Mouse (Mus musculus) midbrain, embryonic 13.5 days (tissue): ENCODE measurements around the gene Lpin3. TPM values are rescaled to one million over a fixed set of nuclear protein-coding genes. Genes with fewer than 3 reads are reported as not detected.

Source experiments
- ATAC-seq: fragments of 200-750 bp; cut with Nextera tagmentation; 2 replicates; pipeline ENCODE4 v1.8.0; 2017; ENCODE audit warnings: mild to moderate bottlenecking, moderate TSS enrichment, moderate library complexity
- H3K27ac ChIP-seq: fragments of 300-500 bp; sonication (generic); 2 replicates; pipeline ENCODE4 v1.5.1; 2015; ENCODE audit warnings: inconsistent platforms, mild to moderate bottlenecking, moderate library complexity
- H3K27me3 ChIP-seq: fragments of 300-500 bp; sonication (generic); 2 replicates; pipeline ENCODE4 v1.6.1; 2015; ENCODE audit warnings: mild to moderate bottlenecking, inconsistent platforms
- H3K36me3 ChIP-seq: fragments of 300-500 bp; sonication (generic); 2 replicates; pipeline ENCODE4 v1.6.1; 2015; ENCODE audit warnings: mild to moderate bottlenecking, inconsistent platforms
- H3K4me1 ChIP-seq: fragments of 300-500 bp; sonication (generic); replicated peaks from 2 replicates; pipeline ENCODE4 v1.6.1; 2015; ENCODE audit warnings: inconsistent platforms
- H3K4me2 ChIP-seq: fragments of 300-500 bp; sonication (generic); replicated peaks from 2 replicates; pipeline ENCODE4 v1.6.1; 2015; ENCODE audit warnings: moderate library complexity, mild to moderate bottlenecking, inconsistent platforms
- H3K4me3 ChIP-seq: fragments of 300-500 bp; sonication (generic); replicated peaks from 2 replicates; pipeline ENCODE4 v1.5.1; 2015; ENCODE audit warnings: mild to moderate bottlenecking, inconsistent platforms
- H3K9ac ChIP-seq: fragments of 300-500 bp; sonication (generic); replicated peaks from 2 replicates; pipeline ENCODE4 v1.6.1; 2015; ENCODE audit warnings: mild to moderate bottlenecking, inconsistent platforms
- H3K9me3 ChIP-seq: fragments of 300-500 bp; sonication (generic); 2 replicates; pipeline ENCODE4 v1.6.1; 2016; ENCODE audit warnings: mild to moderate bottlenecking, inconsistent platforms
- WGBS: fragments of 180-500 bp; shearing (Covaris S2); methylation state at CpG from one replicate; pipeline ENCODE4 v1.1.7; 2015; 5-methylcytosine and 5-hydroxymethylcytosine counted together
- polyA plus RNA-seq: library from polyadenylated mRNA; unstranded; fragments of >200 nt; fragmentation: Nextera tagmentation; extraction: Ambion mirVana; gene quantifications from 2 replicates; pipeline ENCODE4 v1.2.1, GENCODE M21; 2015

Lpin3 gene
- polyA plus RNA-seq, 1 experiment from 2014 or later: 0.38 TPM

DNA sequence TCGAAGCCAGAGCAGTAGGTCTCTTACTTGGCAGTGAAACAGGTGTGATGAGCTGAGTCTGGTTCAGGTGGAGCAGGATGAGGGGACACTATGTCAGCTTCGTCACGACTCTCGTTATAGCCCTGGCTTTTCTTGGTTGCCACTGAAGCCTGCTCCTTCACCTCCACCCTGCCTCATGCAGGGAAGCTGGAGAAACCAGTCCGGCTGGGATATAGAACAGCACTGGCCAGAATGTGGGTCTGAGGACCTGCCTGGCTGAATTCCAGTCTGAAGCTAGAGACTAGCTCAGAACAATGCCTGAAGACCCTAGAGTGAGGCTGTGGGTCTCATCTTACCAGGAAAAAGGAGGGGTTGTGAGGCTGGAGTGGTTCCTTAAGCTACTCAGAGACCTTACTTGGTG is 10.6 kb downstream of the Lpin3 start:
- H3K4me3 ChIP-seq: no peak overlapping the region
- H3K27me3 ChIP-seq: peaks cover 15% of the 10 kb centered on the region
- no peak overlapping the region for H3K4me2 ChIP-seq
- ATAC-seq: no peak
- H3K36me3 ChIP-seq: no peaks in the 10 kb centered on the region
- H3K27ac ChIP-seq: no peak overlapping the region
- no peak overlapping the region for H3K9ac ChIP-seq
- H3K9me3 ChIP-seq: no peaks in the 10 kb centered on the region
- H3K4me1 ChIP-seq: peaks cover 14% of the 10 kb centered on the region
- 85% methylated on average over 5 of the region's 5 CpGs for WGBS

DNA sequence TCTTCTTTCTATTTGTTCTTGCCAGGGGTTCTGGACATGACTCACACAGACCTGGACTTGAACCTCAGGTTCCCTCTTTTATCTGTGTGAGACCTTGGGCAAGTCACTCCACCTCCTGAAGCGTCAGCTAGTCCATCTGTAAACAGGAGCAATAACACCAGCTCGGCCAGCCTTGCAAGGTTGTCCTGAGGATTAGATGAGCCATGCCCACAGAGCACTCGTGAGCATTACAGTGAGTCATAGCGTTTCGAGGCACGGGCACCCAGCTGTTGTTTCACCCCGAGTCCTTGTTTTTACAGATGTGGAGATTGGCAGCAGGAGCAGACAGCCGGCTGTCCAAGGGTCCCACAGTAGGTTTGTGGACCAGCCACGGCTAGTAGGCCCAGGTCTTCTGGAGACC is 11.2 kb downstream of the Lpin3 start:
- no peak for ATAC-seq
- H3K9me3 ChIP-seq: no peaks in the 10 kb centered on the region
- peaks cover 14% of the 10 kb centered on the region for H3K4me1 ChIP-seq
- no peak overlapping the region for H3K9ac ChIP-seq
- H3K27ac ChIP-seq: no peak overlapping the region
- H3K4me2 ChIP-seq: no peak overlapping the region
- H3K36me3 ChIP-seq: no peaks in the 10 kb centered on the region
- peaks cover 15% of the 10 kb centered on the region for H3K27me3 ChIP-seq
- 90% methylated on average over 9 of the region's 9 CpGs for WGBS
- H3K4me3 ChIP-seq: no peak overlapping the region

DNA sequence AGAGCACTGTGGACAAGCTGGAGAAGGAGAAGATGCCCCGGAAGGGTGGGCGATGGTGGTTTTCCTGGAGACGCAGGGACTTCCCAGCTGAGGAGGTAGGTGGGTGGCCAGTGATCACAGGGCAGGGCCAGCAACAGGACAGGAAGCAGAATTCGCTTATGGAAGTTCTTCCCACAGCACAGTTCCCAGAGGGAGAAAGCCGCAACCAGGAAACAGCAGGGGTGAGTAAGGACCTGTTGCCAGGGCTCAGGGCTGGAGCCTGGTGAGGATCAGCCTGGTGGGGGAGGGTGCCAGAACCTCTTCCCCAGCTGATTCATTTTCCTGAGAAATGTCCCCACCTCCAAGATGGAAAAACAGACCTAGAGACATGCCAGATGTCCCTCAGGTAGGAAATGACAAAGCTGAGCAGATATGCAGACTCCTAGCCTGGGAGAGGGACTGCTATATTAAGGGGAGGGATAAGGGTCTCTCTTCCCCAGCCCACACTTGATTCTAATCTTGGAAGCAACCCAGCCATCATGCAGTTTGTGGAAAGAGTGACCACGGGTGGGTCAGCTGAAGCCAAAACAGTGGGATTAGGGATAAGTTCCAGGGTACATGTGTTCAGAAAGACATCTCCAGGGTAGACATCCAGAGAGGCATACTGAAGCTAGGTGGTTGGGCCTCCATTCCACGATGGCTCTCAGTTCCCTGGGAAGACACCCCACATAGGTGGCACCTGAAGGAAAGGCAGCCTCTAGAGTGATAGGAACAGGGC is 21.4 kb downstream of the Lpin3 start:
- Histone ChIP-seq H3K9ac (no peak overlapping the region), H3K27ac (no peak overlapping the region), H3K27me3 (no peaks in the 10 kb centered on the region), H3K36me3 (no peaks in the 10 kb centered on the region), H3K9me3 (no peaks in the 10 kb centered on the region), H3K4me2 (no peak overlapping the region), H3K4me1 (no peaks in the 10 kb centered on the region), H3K4me3 (no peak overlapping the region)
- WGBS: 87% methylated on average over 7 of the region's 7 CpGs
- ATAC-seq: no peak

DNA sequence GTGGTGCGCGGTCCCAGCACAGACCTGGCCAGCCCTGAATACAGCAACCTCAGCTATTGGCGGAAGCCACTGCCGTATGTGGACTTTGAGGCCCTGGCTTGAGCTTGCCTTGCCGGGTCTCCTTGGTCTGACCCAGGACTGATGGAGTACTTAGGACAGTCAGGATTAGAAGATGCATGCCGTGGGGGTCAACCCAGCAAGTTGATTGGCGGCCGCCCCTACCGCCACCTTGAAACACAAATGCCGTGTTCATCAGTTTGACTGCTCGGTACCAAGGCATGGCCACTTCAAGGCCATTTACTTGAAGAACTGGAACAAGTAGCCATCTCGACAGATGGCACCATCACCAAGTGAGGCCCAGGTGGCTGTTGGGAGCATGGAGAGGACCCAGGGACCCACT is 24.8 kb downstream of the Lpin3 start:
- no peak overlapping the region for H3K27ac ChIP-seq
- H3K4me3 ChIP-seq: no peak overlapping the region
- H3K27me3 ChIP-seq: peaks cover 9% of the 10 kb centered on the region
- H3K9me3 ChIP-seq: no peaks in the 10 kb centered on the region
- no peak overlapping the region for H3K4me2 ChIP-seq
- no peak overlapping the region for H3K9ac ChIP-seq
- no peaks in the 10 kb centered on the region for H3K4me1 ChIP-seq
- 94% methylated on average over 12 of the region's 12 CpGs for WGBS
- ATAC-seq: no peak
- H3K36me3 ChIP-seq: no peaks in the 10 kb centered on the region

DNA sequence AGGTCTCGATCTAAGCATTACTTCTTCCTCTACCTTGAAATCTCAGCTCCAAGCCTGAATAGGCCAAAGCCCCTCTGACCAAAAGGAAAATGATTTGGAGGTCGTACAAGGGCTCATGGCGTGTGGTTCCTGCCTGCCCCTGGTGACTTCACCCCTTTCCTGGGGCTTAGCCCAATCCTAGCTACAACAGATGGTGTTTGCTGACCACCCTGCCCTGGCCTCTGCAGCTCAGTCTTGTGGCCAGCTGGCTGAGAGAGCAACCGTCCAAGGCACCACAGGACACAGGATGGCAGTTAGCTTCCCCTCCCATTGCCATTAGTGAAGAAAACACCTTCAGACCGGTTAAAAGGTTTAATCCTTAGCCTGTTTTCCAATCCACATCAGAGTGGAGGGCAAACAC is 25.6 kb downstream of the Lpin3 start:
- no peak overlapping the region for H3K27ac ChIP-seq
- no peak overlapping the region for H3K9ac ChIP-seq
- H3K9me3 ChIP-seq: no peaks in the 10 kb centered on the region
- no peaks in the 10 kb centered on the region for H3K36me3 ChIP-seq
- 85% methylated on average over 5 of the region's 5 CpGs for WGBS
- H3K4me3 ChIP-seq: no peak overlapping the region
- H3K4me1 ChIP-seq: peaks cover under 1% of the 10 kb centered on the region; the same call in 1 of the 2 replicates
- H3K27me3 ChIP-seq: peaks cover 17% of the 10 kb centered on the region
- H3K4me2 ChIP-seq: no peak overlapping the region
- ATAC-seq: no peak

DNA sequence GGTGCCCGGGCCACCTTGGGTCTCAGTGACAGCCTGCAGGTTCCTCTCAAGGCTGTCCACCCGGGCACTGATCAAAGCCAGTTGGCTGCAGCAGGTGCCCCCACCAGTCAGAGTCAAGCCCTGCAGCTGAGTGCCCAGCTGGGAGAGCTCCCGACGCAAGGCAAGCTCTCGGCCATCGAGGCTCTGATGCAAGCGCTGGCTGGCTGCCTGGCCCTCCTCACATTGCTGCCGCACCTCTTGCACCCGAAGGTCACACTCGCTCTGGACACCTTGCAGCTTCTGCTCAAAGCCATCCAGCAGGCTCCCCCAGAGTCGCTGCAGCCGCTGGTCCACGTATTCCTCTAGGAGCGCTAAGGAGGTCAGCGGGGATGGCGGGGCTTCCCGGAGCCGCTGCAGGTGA is 28.1 kb downstream of the Lpin3 start:
- no peak overlapping the region for H3K27ac ChIP-seq
- H3K9me3 ChIP-seq: no peaks in the 10 kb centered on the region
- peaks cover 40% of the 10 kb centered on the region for H3K27me3 ChIP-seq
- H3K4me3 ChIP-seq: no peak overlapping the region
- H3K4me2 ChIP-seq: no peak overlapping the region
- 67% methylated on average over 18 of the region's 18 CpGs for WGBS
- H3K9ac ChIP-seq: no peak overlapping the region
- H3K36me3 ChIP-seq: no peaks in the 10 kb centered on the region
- peaks cover 15% of the 10 kb centered on the region for H3K4me1 ChIP-seq
- no peak for ATAC-seq

DNA sequence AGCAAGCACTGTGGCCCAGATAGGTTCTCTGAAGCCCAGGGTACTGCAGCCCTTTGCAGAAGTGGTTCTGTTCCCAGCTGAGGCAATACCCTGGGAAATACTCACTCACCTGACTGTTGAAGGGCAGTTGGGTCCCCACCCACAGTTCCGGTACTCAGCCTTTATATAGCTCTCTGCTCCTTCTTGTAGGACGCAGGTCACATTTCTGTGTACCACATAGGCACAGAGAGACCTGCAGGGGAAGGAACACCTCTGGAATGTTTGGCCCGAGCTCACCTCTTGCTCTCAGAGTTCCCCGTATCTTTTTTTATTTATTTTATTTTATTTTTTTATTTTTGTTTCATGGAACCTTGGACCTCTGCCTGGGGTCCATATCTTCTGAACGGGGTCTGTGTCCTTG is 30.2 kb downstream of the Lpin3 start:
- no peaks in the 10 kb centered on the region for H3K36me3 ChIP-seq
- 87% methylated on average over 5 of the region's 5 CpGs for WGBS
- no peak overlapping the region for H3K9ac ChIP-seq
- no peak for ATAC-seq
- no peak overlapping the region for H3K4me2 ChIP-seq
- no peak overlapping the region for H3K27ac ChIP-seq
- H3K9me3 ChIP-seq: no peaks in the 10 kb centered on the region
- H3K27me3 ChIP-seq: peaks cover 55% of the 10 kb centered on the region
- H3K4me3 ChIP-seq: no peak overlapping the region
- peaks cover 15% of the 10 kb centered on the region for H3K4me1 ChIP-seq

DNA sequence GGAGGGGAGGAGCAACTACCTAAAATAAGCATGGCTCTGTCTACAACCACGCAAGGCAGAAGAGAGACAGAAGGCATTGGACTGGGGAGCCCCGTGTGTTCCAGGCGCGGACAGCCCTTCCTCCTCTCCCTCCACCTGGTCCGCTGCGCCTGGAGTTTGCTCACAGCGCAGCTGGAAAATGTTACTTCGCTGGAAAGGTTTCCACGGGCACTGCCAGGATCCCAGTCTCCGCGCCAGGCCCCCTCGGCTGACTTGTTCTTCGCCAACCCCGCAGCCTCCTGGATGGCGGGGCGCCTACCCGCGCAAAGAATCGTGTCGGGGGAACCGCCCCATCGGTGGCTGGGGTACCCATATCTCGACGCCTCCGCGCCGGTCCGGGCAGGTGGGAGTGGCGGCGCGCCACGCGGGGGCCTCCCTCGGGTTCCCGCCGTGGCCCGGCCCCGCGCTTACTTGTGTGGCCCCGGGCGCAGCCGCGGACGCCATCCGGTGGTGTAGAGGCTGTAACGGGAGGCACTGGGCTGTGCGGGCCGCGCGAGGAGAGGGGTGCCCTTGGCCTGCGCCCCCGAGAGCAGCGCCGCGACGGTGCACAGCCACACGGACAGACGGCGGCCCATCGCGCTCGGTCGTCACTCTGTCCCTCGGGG is 31.2 kb downstream of the Lpin3 start:
- Histone ChIP-seq H3K27me3 (peaks cover 56% of the 10 kb centered on the region), H3K4me3 (peak overlapping the region; percentile 51), H3K4me1 (peaks cover 20% of the 10 kb centered on the region), H3K4me2 (peak overlapping the region; percentile 88), H3K9me3 (no peaks in the 10 kb centered on the region), H3K36me3 (no peaks in the 10 kb centered on the region), H3K9ac (peak overlapping the region; percentile 61), H3K27ac (no peak overlapping the region)
- whole genome bisulfite sequencing: 2% methylated on average over 62 of the region's 64 CpGs
- ATAC-seq: peak; percentile 72

DNA sequence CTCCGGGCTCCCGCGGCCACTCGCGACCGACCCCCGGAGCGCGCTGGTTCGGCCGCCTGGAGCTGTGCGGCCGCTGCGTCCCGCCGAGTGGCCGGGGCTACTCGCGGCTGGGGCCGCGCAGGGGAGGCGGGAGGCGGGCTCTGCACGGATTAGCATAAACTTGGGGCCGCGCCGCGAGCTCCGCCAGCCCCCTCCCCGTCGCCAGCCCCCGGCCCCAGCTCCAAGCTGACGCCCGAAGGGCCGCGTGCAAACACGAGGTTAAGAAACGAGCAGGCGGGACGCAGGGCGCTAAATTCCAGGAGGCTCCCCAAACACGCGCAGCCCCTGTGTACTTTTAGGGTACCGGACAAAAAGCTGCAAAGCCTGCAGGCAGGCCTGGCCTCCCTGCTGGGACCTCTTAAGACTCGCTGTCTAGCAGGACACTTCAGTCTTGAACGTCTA is 31.8 kb downstream of the Lpin3 start, which contains the start of gene Emilin3:
Gene Emilin3 (minus strand): TSS at position 98 of the 441 bp plus-strand sequence.
- Histone ChIP-seq H3K4me3 (peak within 1 kb of the TSS; percentile 51), H3K9me3 (no peaks in the 10 kb centered on the region), H3K4me1 (peaks cover 26% of the 10 kb centered on the region), H3K4me2 (peak within 1 kb of the TSS; percentile 88), H3K9ac (peak within 1 kb of the TSS; percentile 61), H3K36me3 (no peaks in the 10 kb centered on the region), H3K27ac (no peak within 1 kb of the TSS), H3K27me3 (peaks cover 56% of the 10 kb centered on the region)
- peak; percentile 64 for ATAC-seq
- WGBS: under 1% methylated on average over 46 of the region's 46 CpGs

DNA sequence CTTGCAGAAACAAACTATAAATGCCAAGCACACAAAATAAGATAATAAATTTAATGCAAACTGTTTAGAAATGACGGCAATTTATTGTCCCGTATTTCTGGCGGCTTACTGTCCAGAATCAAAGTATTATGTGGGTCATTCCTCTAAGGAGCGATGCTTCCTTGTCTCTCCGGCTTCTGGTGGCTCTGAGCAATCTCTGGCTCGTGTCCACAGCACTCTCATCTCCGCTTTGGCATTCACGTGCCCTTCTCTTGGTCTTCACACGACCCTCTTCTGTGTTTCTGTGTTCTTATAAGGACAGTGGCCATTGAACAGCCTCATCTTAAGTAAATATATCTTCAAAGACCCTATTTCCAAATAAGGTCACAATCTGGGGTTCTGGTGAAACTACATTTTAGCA is 34.2 kb downstream of the Lpin3 start:
- Histone ChIP-seq H3K27ac (no peak overlapping the region), H3K4me3 (no peak overlapping the region), H3K9ac (no peak overlapping the region), H3K27me3 (peaks cover 53% of the 10 kb centered on the region), H3K9me3 (no peaks in the 10 kb centered on the region), H3K36me3 (no peaks in the 10 kb centered on the region), H3K4me2 (no peak overlapping the region), H3K4me1 (peaks cover 44% of the 10 kb centered on the region)
- 87% methylated on average over 9 of the region's 9 CpGs for WGBS
- ATAC-seq: no peak

DNA sequence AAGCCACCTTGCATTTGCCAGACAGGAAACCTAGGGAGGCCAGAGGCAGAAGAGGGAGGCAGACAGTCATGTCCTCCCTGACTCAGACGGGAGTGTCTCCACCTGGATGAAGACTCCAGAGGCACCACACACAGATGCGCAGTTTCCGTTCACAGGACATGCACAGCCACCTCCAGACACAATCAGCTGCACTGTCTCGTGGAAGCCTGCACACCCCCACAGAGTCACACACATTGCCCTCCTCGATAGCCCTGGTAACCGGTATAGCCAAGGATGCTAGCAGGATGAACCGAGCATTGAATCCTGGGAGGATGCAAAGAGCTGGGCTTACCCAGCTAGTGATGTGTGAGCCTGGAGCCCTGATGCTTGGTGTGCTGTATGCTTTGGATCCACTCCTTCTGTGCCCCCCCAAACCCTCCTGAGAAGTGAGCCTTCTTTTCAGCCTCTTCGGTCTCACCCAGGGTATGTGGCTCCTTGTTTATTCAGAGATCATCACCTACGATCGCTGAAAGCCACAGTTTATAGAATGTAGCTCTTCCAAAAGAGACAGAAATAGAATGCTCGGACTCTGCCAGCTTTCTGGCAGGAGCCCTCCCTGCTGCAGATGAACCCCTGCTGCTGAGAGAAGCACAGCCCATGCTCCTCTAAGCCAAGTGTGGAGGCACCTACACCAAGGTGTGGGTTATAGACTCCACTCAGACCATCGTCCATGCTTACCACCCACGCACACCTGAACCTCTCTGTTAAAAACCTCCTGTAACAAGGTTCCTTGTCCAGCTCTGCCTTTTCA is 35.5 kb downstream of the Lpin3 start:
- 82% methylated on average over 13 of the region's 13 CpGs for WGBS
- ATAC-seq: no peak
- peaks cover 40% of the 10 kb centered on the region for H3K27me3 ChIP-seq

DNA sequence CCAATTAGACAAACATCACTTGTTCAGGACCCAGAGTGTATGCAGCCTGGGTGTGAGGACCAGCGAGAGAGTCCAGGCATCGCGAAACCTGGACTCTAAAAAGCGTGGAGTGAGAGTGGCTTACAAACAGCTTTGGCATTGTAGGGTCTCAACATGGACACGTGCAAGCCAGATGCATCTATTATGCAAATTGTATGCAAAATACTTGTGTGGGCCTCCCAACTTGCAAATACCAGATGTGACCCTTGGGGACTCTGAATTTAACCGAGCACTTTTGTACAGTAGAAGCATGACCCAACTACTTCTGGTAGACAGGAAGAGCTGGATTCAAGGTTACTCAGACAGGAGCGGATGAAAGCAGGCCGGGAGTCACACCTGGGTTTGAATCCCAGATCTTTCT is 36.2 kb downstream of the Lpin3 start:
- Histone ChIP-seq H3K27me3 (peaks cover 33% of the 10 kb centered on the region), H3K4me1 (peaks cover 37% of the 10 kb centered on the region), H3K9ac (no peak overlapping the region), H3K4me2 (no peak overlapping the region), H3K4me3 (no peak overlapping the region), H3K27ac (no peak overlapping the region), H3K36me3 (no peaks in the 10 kb centered on the region), H3K9me3 (no peaks in the 10 kb centered on the region)
- no peak for ATAC-seq
- WGBS: 63% methylated on average over 8 of the region's 8 CpGs

More for the DNA sequence above, 35.5 kb downstream of the Lpin3 start:
- Histone ChIP-seq H3K9me3 (no peaks in the 10 kb centered on the region), H3K4me3 (no peak overlapping the region), H3K36me3 (no peaks in the 10 kb centered on the region), H3K27ac (no peak overlapping the region), H3K9ac (no peak overlapping the region), H3K4me2 (no peak overlapping the region), H3K4me1 (peaks cover 44% of the 10 kb centered on the region)
